Mouse (Mus musculus) hindbrain, embryonic 16.5 days (tissue): ENCODE data around the gene Lgals4. TPM values are rescaled to one million over a fixed set of nuclear protein-coding genes. Genes with fewer than 3 reads are reported as not detected.

ENCODE experiments used
- ATAC-seq: fragments of 200-750 bp; cut with Nextera tagmentation; 2 replicates; pipeline ENCODE4 v1.8.0; 2017; ENCODE audit warnings: moderate TSS enrichment, moderate library complexity
- H3K27ac ChIP-seq: fragments of 300-500 bp; sonication (generic); 2 replicates; pipeline ENCODE4 v1.5.1; 2014; ENCODE audit warnings: low read depth, mild to moderate bottlenecking, control low read depth, low read length, moderate library complexity
- H3K27me3 ChIP-seq: fragments of 300-500 bp; sonication (generic); replicated peaks from 2 replicates; pipeline ENCODE4 v1.6.1; 2014; ENCODE audit warnings: low read length; ENCODE audit not compliant: control insufficient read depth, insufficient read depth
- H3K36me3 ChIP-seq: fragments of 300-500 bp; sonication (generic); 2 replicates; pipeline ENCODE4 v1.6.1; 2014; ENCODE audit warnings: mild to moderate bottlenecking, low read length, moderate library complexity, mixed read lengths; ENCODE audit not compliant: control insufficient read depth, insufficient read depth
- H3K4me1 ChIP-seq: fragments of 300-500 bp; sonication (generic); 2 replicates; pipeline ENCODE4 v1.6.1; 2014; ENCODE audit warnings: low read depth, low read length; ENCODE audit not compliant: control insufficient read depth, insufficient read depth
- H3K4me2 ChIP-seq: fragments of 300-500 bp; sonication (generic); 2 replicates; pipeline ENCODE4 v1.6.1; 2014; ENCODE audit warnings: mild to moderate bottlenecking, low read length, control low read depth, moderate library complexity
- H3K4me3 ChIP-seq: fragments of 300-500 bp; sonication (generic); 2 replicates; pipeline ENCODE4 v1.5.1; 2014; ENCODE audit warnings: mild to moderate bottlenecking, low read length, control low read depth, moderate library complexity
- H3K9ac ChIP-seq: fragments of 300-500 bp; sonication (generic); 2 replicates; pipeline ENCODE4 v1.6.1; 2014; ENCODE audit warnings: low read depth, mild to moderate bottlenecking, control low read depth, low read length, moderate library complexity
- H3K9me3 ChIP-seq: fragments of 300-500 bp; sonication (generic); 2 replicates; pipeline ENCODE4 v1.6.1; 2014; ENCODE audit warnings: mild to moderate bottlenecking, low read length, moderate library complexity; ENCODE audit not compliant: control insufficient read depth
- WGBS: fragments of 180-500 bp; shearing (Covaris S2); extraction: QIAGEN DNeasy Blood & Tissue Kit; methylation state at CpG from one replicate; pipeline ENCODE4 v1.1.7; 2014; 5-methylcytosine and 5-hydroxymethylcytosine counted together
- polyA plus RNA-seq: library from polyadenylated mRNA; unstranded; fragments of >200 nt; fragmentation: Nextera tagmentation; extraction: Ambion mirVana; gene quantifications from 2 replicates; pipeline ENCODE4 v1.2.1, GENCODE M21; 2015

The Lgals4 gene
- polyA plus RNA-seq, 1 experiment from 2014 or later = 5.3 TPM

GRCm38 (mm10) chr7:28793834-28794233 is 39.8 kb upstream of the Lgals4 start:
- Histone ChIP-seq H3K27me3 (no peaks in the 10 kb centered on the region), H3K9ac (no peak overlapping the region), H3K27ac (no peak overlapping the region), H3K36me3 (no peaks in the 10 kb centered on the region), H3K4me3 (no peak overlapping the region), H3K4me1 (no peaks in the 10 kb centered on the region; the same call in 1 of the 2 replicates), H3K4me2 (no peak overlapping the region), H3K9me3 (no peaks in the 10 kb centered on the region)
- WGBS = 39% methylated on average over 2 of the region's 2 CpGs
- ATAC-seq = no peak

GRCm38 (mm10) chr7:28794496-28794895 is 39.2 kb upstream of the Lgals4 start:
- H3K36me3 ChIP-seq = no peaks in the 10 kb centered on the region
- no peak overlapping the region for H3K4me3 ChIP-seq
- no peak overlapping the region for H3K27ac ChIP-seq
- H3K27me3 ChIP-seq = no peaks in the 10 kb centered on the region
- 70% methylated on average over 3 of the region's 3 CpGs for whole genome bisulfite sequencing
- no peak for ATAC-seq
- no peak overlapping the region for H3K4me2 ChIP-seq
- no peaks in the 10 kb centered on the region; the same call in 1 of the 2 replicates for H3K4me1 ChIP-seq
- no peaks in the 10 kb centered on the region for H3K9me3 ChIP-seq
- H3K9ac ChIP-seq = no peak overlapping the region

- H3K27ac ChIP-seq = no peak overlapping the region
- WGBS = 74% methylated on average over 15 of the region's 15 CpGs
- H3K4me2 ChIP-seq = no peak overlapping the region
- H3K27me3 ChIP-seq = no peaks in the 10 kb centered on the region
- H3K4me3 ChIP-seq = no peak overlapping the region
- no peak overlapping the region for H3K9ac ChIP-seq
- H3K9me3 ChIP-seq = no peaks in the 10 kb centered on the region
- no peak for ATAC-seq
- H3K4me1 ChIP-seq = no peaks in the 10 kb centered on the region; the same call in 1 of the 2 replicates
- no peaks in the 10 kb centered on the region for H3K36me3 ChIP-seq
These were observed 37.8 kb upstream of the Lgals4 start for GRCm38 (mm10) chr7:28795832-28796231.

- no peaks in the 10 kb centered on the region; the same call in 1 of the 2 replicates for H3K4me1 ChIP-seq
- peak overlapping the region; percentile 8; the same call in 1 of the 2 replicates for H3K4me3 ChIP-seq
- 14% methylated on average over 32 of the region's 32 CpGs for WGBS
- H3K9ac ChIP-seq = peak overlapping the region; percentile 51
- peak; percentile 65 for ATAC-seq
- no peak overlapping the region for H3K27ac ChIP-seq
- H3K36me3 ChIP-seq = no peaks in the 10 kb centered on the region
- peak overlapping the region; percentile 44 for H3K4me2 ChIP-seq
- no peaks in the 10 kb centered on the region for H3K9me3 ChIP-seq
- H3K27me3 ChIP-seq = no peaks in the 10 kb centered on the region
These were observed 37.1 kb upstream of the Lgals4 start for GRCm38 (mm10) chr7:28796562-28796975.

GRCm38 (mm10) chr7:28799994-28800393 is 33.7 kb upstream of the Lgals4 start:
- no peak overlapping the region for H3K4me2 ChIP-seq
- H3K4me1 ChIP-seq = peaks cover 6% of the 10 kb centered on the region
- H3K9me3 ChIP-seq = no peaks in the 10 kb centered on the region
- H3K4me3 ChIP-seq = no peak overlapping the region
- WGBS = 94% methylated on average over 9 of the region's 9 CpGs
- ATAC-seq = no peak
- no peak overlapping the region for H3K27ac ChIP-seq
- no peaks in the 10 kb centered on the region for H3K36me3 ChIP-seq
- H3K9ac ChIP-seq = no peak overlapping the region
- H3K27me3 ChIP-seq = no peaks in the 10 kb centered on the region

GRCm38 (mm10) chr7:28801451-28801850 is 32.2 kb upstream of the Lgals4 start:
- no peak overlapping the region for H3K4me3 ChIP-seq
- H3K4me1 ChIP-seq = peaks cover 6% of the 10 kb centered on the region
- H3K27ac ChIP-seq = no peak overlapping the region
- H3K36me3 ChIP-seq = no peaks in the 10 kb centered on the region
- H3K9me3 ChIP-seq = no peaks in the 10 kb centered on the region
- no peak overlapping the region for H3K4me2 ChIP-seq
- WGBS = 72% methylated on average over 3 of the region's 3 CpGs
- no peaks in the 10 kb centered on the region for H3K27me3 ChIP-seq
- no peak overlapping the region for H3K9ac ChIP-seq
- no peak for ATAC-seq

- no peaks in the 10 kb centered on the region for H3K27me3 ChIP-seq
- whole genome bisulfite sequencing = 19% methylated on average over 10 of the region's 10 CpGs
- H3K9me3 ChIP-seq = no peaks in the 10 kb centered on the region
- no peak overlapping the region for H3K4me3 ChIP-seq
- no peaks in the 10 kb centered on the region for H3K36me3 ChIP-seq
- ATAC-seq = no peak
- H3K9ac ChIP-seq = no peak overlapping the region
- H3K4me1 ChIP-seq = peaks cover 6% of the 10 kb centered on the region
- no peak overlapping the region for H3K4me2 ChIP-seq
- H3K27ac ChIP-seq = peak overlapping the region; percentile 57
These were observed 31.6 kb upstream of the Lgals4 start for GRCm38 (mm10) chr7:28801901-28802670.

- ATAC-seq = no peak
- H3K9me3 ChIP-seq = no peaks in the 10 kb centered on the region
- H3K4me2 ChIP-seq = no peak overlapping the region
- WGBS = 4% methylated on average over 10 of the region's 10 CpGs
- no peaks in the 10 kb centered on the region for H3K27me3 ChIP-seq
- no peak overlapping the region for H3K4me3 ChIP-seq
- H3K27ac ChIP-seq = peak overlapping the region; percentile 57
- no peaks in the 10 kb centered on the region for H3K36me3 ChIP-seq
- H3K9ac ChIP-seq = no peak overlapping the region
- H3K4me1 ChIP-seq = peaks cover 11% of the 10 kb centered on the region
These were observed 30.6 kb upstream of the Lgals4 start for GRCm38 (mm10) chr7:28802846-28803588.

GRCm38 (mm10) chr7:28803756-28804155 is 29.9 kb upstream of the Lgals4 start:
- Histone ChIP-seq H3K27ac (no peak overlapping the region), H3K4me2 (no peak overlapping the region), H3K27me3 (no peaks in the 10 kb centered on the region), H3K9me3 (no peaks in the 10 kb centered on the region), H3K36me3 (no peaks in the 10 kb centered on the region), H3K4me3 (no peak overlapping the region), H3K9ac (no peak overlapping the region), H3K4me1 (peaks cover 15% of the 10 kb centered on the region)
- no peak for ATAC-seq
- 58% methylated on average over 4 of the region's 4 CpGs for WGBS
